Mouse (Mus musculus) liver, embryonic 18 days (tissue): ENCODE measurements around the gene Skor1. TPM values are rescaled to one million over a fixed set of nuclear protein-coding genes. Genes with fewer than 3 reads are reported as not detected.

Experiments
- polyA plus RNA-seq: library from polyadenylated mRNA; depleted of rRNA; stranded (reverse); fragments of >200 nt; gene quantifications from 2 replicates; pipeline ENCODE4 v1.2.3, GENCODE M21; 2012; rRNA removed

Skor1 gene
- polyA plus RNA-seq: 0.01 TPM in 1 of 2 replicates, not detected in the other

GRCm38 (mm10) chr9:63148410-63149371 is at the start of gene Skor1:
Gene Skor1 (minus strand): TSS chr9:63148961.

Other genes with a start within 250 kb of the Skor1 start
- gene Pias1, start 161.0 kb downstream of the Skor1 start, polyA plus RNA-seq: 9.3 and 11.0 TPM in 2 replicates
- gene Map2k5, start 228.9 kb upstream of the Skor1 start, polyA plus RNA-seq: 6.6 and 6.9 TPM in 2 replicates